Mouse (Mus musculus) gastrocnemius, postnatal 10 days (tissue): ENCODE measurements around the gene Rab27a. TPM values are rescaled to one million over a fixed set of nuclear protein-coding genes. Genes with fewer than 3 reads are reported as not detected.

Source experiments
- microRNA-seq, 2 experiments: library from miRNA; unstranded; fragments of <30 nt; microRNA quantifications; one replicate each; pipeline ENCODE4 v1.2.0; 2021
- total RNA-seq, 2 experiments: library from RNA; stranded (reverse); gene quantifications; 2 replicates each; pipeline ENCODE4 v1.2.3; 2021

The Rab27a gene
- total RNA-seq, 2 experiments from 2014 or later, result 2.1 to 2.9 TPM

Small RNA genes lying within 50 kb of the gene (microRNA-seq; reads per million reads assigned to microRNA genes)
- gene Gm27353, result 0 reads per million in 2 experiments

Other genes with a start within 250 kb of the Rab27a start
- under 1 TPM; 0.49 to 0.95 TPM for gene Prtg, start 238.0 kb upstream of the Rab27a start, total RNA-seq
- gene Pygo1, start 119.2 kb upstream of the Rab27a start, total RNA-seq, result 1 to 10 TPM; 5.0 to 5.3 TPM
- under 1 TPM; 0.47 to 0.59 TPM for gene Dyx1c1, start 86.1 kb upstream of the Rab27a start, total RNA-seq
- gene Gm44503, start 86.0 kb upstream of the Rab27a start, total RNA-seq, result not detected
- 1 to 10 TPM; 5.1 to 5.2 TPM for gene Ccpg1os, start 59.5 kb upstream of the Rab27a start, total RNA-seq
- gene Ccpg1, start 59.4 kb upstream of the Rab27a start, total RNA-seq, result 10 to 100 TPM; 30.0 to 36.4 TPM
- 1 to 10 TPM; 4.4 to 5.3 TPM for gene Pigb, start 4.5 kb upstream of the Rab27a start, total RNA-seq
- gene Khdc3, start 57.0 kb downstream of the Rab27a start, total RNA-seq, result not detected
- gene Gm20509, start 57.6 kb downstream of the Rab27a start, total RNA-seq, result not detected
- 10 to 100 TPM; 42.0 to 43.2 TPM for gene Rsl24d1, start 68.6 kb downstream of the Rab27a start, total RNA-seq